Mouse (Mus musculus): ENCODE results near the gene Nt5dc2. TPM values are rescaled to one million over a fixed set of nuclear protein-coding genes. Genes with fewer than 3 reads are reported as not detected.

Gene Nt5dc2
- polyA plus RNA-seq, 1 experiment from 2014 or later = 455 TPM

DNA sequence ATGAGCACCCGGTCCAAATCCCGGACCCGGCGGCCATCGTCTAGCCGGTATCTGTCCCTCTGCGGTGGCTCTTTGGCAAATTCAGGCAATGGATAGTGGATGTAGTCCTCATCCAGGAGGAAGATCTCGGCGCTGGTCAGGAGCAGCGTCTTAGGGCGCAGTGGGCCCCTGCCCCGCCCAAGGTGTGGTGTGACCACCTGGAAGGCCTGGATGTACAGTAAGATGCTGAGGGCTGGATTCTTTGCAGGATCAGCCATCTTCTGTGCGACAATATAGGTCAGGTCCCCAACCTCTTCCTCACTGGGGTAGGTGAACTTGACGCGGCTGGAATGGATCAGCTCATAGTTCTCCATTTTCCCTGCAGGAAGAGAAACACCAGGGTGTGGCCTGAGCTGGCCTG, 41.0 kb downstream of the Nt5dc2 start:
- Histone ChIP-seq H3K36me3 (peaks cover 69% of the 10 kb centered on the region), H3K9me3 (no peaks in the 10 kb centered on the region), H3K27me3 (no peaks in the 10 kb centered on the region), H3K4me2 (replicated peaks) (no peak overlapping the region), H3K27ac (no peak overlapping the region), H3K9ac (no peak overlapping the region), H3K4me1 (peaks cover under 1% of the 10 kb centered on the region; the same call in 1 of the 2 replicates), H3K4me3 (no peak overlapping the region)
- WGBS = 96% methylated on average over 15 of the region's 15 CpGs
- no peak for ATAC-seq (ENCODE audit: insufficient number of reproducible peaks, insufficient read depth, low FRiP score, low TSS enrichment)

GRCm38 (mm10) chr14:31172781-31173455, 42.1 kb downstream of the Nt5dc2 start:
- H3K4me2 ChIP-seq (replicated peaks) = no peak overlapping the region
- peaks cover 80% of the 10 kb centered on the region for H3K36me3 ChIP-seq
- ATAC-seq (ENCODE audit: insufficient number of reproducible peaks, insufficient read depth, low FRiP score, low TSS enrichment) = no peak
- no peaks in the 10 kb centered on the region for H3K9me3 ChIP-seq
- H3K27ac ChIP-seq = no peak overlapping the region
- no peaks in the 10 kb centered on the region for H3K4me1 ChIP-seq
- no peak overlapping the region for H3K4me3 ChIP-seq
- WGBS = 86% methylated on average over 18 of the region's 18 CpGs
- H3K9ac ChIP-seq = no peak overlapping the region
- no peaks in the 10 kb centered on the region for H3K27me3 ChIP-seq

DNA sequence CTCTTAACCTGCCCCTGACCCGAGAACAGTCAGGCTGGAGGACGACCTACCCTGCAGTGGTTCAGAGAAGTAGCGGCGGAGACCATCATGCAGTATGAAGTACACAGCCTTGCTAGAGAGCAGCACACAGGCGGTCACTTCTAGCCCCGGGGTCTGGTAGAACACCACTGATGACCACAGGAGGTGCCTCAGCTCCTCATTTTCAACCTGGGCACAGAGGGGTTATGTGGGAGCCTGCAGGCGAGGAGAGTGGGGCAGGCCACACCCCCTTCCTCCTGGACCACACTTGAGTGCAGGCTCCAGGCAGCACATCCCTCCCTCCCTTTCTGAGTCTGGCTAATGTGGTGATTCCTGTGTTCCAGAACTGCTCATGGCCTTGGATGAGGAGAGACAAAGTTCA, 42.7 kb downstream of the Nt5dc2 start:
- H3K9me3 ChIP-seq = no peaks in the 10 kb centered on the region
- no peaks in the 10 kb centered on the region for H3K4me1 ChIP-seq
- H3K4me2 ChIP-seq (replicated peaks) = no peak overlapping the region
- WGBS = 85% methylated on average over 7 of the region's 7 CpGs
- no peak overlapping the region for H3K9ac ChIP-seq
- no peak overlapping the region for H3K27ac ChIP-seq
- H3K4me3 ChIP-seq = no peak overlapping the region
- H3K27me3 ChIP-seq = no peaks in the 10 kb centered on the region
- no peak for ATAC-seq (ENCODE audit: insufficient number of reproducible peaks, insufficient read depth, low FRiP score, low TSS enrichment)
- H3K36me3 ChIP-seq = peaks cover 84% of the 10 kb centered on the region

GRCm38 (mm10) chr14:31177287-31177686, 46.4 kb downstream of the Nt5dc2 start:
- peaks cover 98% of the 10 kb centered on the region for H3K36me3 ChIP-seq

DNA sequence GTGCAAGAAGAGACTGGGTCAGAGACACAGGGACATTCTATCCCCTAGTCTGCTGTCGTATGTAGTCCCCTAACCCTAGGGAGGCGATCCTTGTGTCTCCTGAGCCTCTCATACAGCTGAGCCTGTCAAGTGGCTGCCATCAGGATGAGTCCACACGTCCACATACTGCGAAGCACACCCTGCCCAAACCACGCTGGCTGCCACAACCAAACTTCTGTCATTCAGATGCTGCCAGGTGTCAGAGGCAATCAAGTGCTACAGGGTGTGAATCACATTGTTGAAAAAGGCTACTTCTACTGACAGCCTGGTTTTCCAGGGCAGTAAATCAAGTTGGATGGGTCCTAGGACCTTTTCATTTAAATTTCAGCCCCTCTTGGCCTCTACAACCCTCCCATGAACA, 46.9 kb downstream of the Nt5dc2 start:
- H3K9ac ChIP-seq = no peak overlapping the region
- H3K27me3 ChIP-seq = no peaks in the 10 kb centered on the region
- H3K4me1 ChIP-seq = no peaks in the 10 kb centered on the region
- WGBS = 93% methylated on average over 5 of the region's 5 CpGs
- peaks cover 98% of the 10 kb centered on the region for H3K36me3 ChIP-seq
- ATAC-seq (ENCODE audit: insufficient number of reproducible peaks, insufficient read depth, low FRiP score, low TSS enrichment) = no peak
- H3K9me3 ChIP-seq = no peaks in the 10 kb centered on the region
- no peak overlapping the region for H3K4me3 ChIP-seq
- no peak overlapping the region for H3K4me2 ChIP-seq (replicated peaks)
- H3K27ac ChIP-seq = no peak overlapping the region

More at GRCm38 (mm10) chr14:31177287-31177686, 46.4 kb downstream of the Nt5dc2 start:
- H3K27ac ChIP-seq = no peak overlapping the region
- no peaks in the 10 kb centered on the region for H3K9me3 ChIP-seq
- no peaks in the 10 kb centered on the region for H3K27me3 ChIP-seq
- H3K9ac ChIP-seq = no peak overlapping the region
- H3K4me1 ChIP-seq = no peaks in the 10 kb centered on the region
- 87% methylated on average over 16 of the region's 16 CpGs for WGBS
- H3K4me3 ChIP-seq = no peak overlapping the region
- no peak overlapping the region for H3K4me2 ChIP-seq (replicated peaks)
- ATAC-seq (ENCODE audit: insufficient number of reproducible peaks, insufficient read depth, low FRiP score, low TSS enrichment) = no peak

DNA sequence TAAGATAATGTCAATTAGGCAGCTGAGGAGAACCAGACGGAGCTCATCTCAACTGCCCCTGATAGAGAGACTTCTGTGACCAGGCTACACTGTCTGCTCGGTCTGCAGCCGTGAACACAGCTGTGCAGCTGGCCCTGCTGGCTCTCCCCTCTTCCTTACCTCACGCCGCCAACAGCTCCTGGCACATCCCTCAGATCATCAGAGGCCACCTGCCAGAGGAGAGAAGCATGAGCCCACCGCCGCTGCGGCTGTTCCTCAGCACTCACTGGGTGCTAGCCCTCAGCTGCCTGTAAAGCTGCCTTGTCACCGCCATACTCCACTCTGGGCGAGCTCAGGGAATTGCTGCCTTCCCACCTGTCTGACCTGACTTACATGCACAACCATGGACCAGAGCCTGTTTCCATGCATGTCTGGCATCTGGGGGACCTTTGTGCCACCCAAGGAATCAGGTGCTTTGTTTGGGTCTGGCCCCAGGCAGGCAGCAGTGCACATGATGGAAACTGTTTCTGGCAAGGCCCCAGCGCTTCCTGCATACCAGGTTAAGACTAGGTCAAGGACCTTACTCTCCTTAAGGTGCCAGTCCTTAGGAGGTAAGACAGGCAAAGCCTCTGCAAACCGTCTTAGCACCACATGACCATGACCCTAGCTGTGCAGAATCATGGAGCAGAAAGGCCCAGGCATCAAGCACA, 49.0 kb downstream of the Nt5dc2 start:
- H3K9ac ChIP-seq = no peak overlapping the region
- H3K4me1 ChIP-seq = no peaks in the 10 kb centered on the region
- no peak for ATAC-seq (ENCODE audit: insufficient number of reproducible peaks, insufficient read depth, low FRiP score, low TSS enrichment)
- H3K27me3 ChIP-seq = no peaks in the 10 kb centered on the region
- H3K4me2 ChIP-seq (replicated peaks) = no peak overlapping the region
- H3K9me3 ChIP-seq = no peaks in the 10 kb centered on the region
- H3K4me3 ChIP-seq = no peak overlapping the region
- 90% methylated on average over 12 of the region's 12 CpGs for WGBS
- H3K27ac ChIP-seq = no peak overlapping the region
- peaks cover 97% of the 10 kb centered on the region for H3K36me3 ChIP-seq

DNA sequence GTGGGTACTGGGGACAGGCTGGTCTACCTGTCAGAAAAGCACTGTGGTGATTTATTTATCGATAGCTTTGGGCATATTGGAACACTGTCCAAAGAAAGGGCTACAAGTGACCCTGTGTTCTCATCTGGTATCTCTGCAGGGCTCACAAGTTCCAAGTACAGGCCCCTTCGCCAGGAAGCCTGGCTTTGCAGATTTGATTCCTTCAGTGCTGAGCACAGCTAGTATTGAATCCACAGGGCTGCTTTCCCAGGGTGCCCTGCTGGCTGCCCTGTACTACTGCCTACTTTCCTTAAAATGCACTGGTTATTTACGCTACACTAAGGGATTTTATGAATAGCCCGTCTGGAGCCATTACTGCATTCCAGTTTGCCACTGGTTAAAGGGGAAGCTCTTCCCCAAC, 50.7 kb downstream of the Nt5dc2 start:
- Histone ChIP-seq H3K27ac (no peak overlapping the region), H3K4me2 (replicated peaks) (no peak overlapping the region), H3K4me3 (no peak overlapping the region), H3K4me1 (no peaks in the 10 kb centered on the region), H3K9ac (no peak overlapping the region), H3K36me3 (peaks cover 97% of the 10 kb centered on the region), H3K9me3 (no peaks in the 10 kb centered on the region), H3K27me3 (no peaks in the 10 kb centered on the region)
- ATAC-seq (ENCODE audit: insufficient number of reproducible peaks, insufficient read depth, low FRiP score, low TSS enrichment) = no peak
- 89% methylated on average over 4 of the region's 4 CpGs for WGBS

DNA sequence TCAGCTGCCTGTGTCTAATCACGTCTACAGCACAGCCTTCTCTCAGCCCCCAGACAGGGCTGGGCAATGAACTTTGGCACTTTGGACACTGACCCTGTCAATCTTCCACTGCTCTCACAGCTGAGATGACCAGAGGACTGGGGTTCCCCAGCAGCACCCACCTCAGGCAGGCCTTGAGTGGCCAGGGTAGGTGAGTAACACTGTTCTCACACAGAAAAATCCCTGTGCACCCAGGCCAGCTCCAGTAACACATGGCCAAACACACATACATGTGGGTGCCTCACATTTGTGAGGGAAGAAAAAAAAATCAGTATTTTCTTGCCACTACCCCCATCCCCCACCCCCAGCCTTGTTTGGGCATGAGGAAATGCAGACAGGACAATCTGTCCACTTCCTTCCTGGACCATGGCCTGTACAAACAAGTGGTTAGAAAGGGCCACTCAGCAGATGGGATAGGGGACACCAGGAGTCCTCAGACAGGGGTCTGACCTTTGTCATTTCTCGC, 52.0 kb downstream of the Nt5dc2 start:
- Histone ChIP-seq H3K36me3 (peaks cover 97% of the 10 kb centered on the region), H3K27ac (no peak overlapping the region), H3K27me3 (no peaks in the 10 kb centered on the region), H3K4me1 (no peaks in the 10 kb centered on the region), H3K9me3 (no peaks in the 10 kb centered on the region), H3K4me3 (no peak overlapping the region), H3K9ac (no peak overlapping the region), H3K4me2 (replicated peaks) (no peak overlapping the region)
- ATAC-seq (ENCODE audit: insufficient number of reproducible peaks, insufficient read depth, low FRiP score, low TSS enrichment) = no peak
- WGBS = 68% methylated on average over 2 of the region's 2 CpGs

DNA sequence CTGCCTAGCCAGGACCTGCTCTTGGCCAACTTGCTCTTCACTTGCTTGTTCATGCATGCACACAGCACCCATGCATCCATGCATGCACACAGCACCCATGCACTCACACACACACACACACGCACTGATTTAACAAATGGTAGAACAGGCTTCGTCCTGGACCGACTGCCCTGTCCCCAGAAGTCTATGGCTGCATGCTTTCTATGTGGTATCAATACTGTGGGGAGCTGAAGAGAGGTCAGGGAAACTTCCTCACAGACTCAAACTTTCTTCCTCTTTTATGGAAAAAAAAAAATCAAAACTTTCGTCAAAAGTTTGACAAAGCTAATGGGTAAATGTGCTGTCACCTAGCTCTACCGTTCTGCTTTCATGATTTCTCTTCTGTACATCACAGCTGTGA, 52.7 kb downstream of the Nt5dc2 start:
- WGBS = 96% methylated on average over 5 of the region's 5 CpGs

DNA sequence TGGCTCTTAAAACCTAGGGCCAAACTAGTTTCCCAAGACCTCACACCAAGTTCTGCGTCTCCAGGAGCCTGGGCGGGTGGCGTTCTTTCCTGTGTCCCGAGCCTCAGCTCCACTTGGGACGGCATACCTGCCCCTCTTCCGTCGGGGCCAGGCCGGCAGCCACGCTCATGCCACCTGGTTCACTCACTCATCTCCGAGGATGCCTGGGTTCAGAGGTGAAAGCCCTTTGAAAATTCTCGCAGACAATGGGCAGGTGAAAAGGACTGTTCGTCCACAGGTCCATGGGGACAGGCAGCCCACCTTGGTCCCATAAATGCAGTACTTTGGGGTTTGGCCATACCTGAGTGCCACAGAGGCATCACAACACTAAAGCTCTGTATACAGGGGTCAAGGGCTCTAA, 53.3 kb downstream of the Nt5dc2 start:
- H3K27me3 ChIP-seq = no peaks in the 10 kb centered on the region
- H3K4me2 ChIP-seq (replicated peaks) = no peak overlapping the region
- no peak overlapping the region for H3K27ac ChIP-seq
- 91% methylated on average over 12 of the region's 12 CpGs for WGBS
- no peak for ATAC-seq (ENCODE audit: insufficient number of reproducible peaks, insufficient read depth, low FRiP score, low TSS enrichment)
- H3K9ac ChIP-seq = no peak overlapping the region
- no peaks in the 10 kb centered on the region for H3K4me1 ChIP-seq
- H3K9me3 ChIP-seq = no peaks in the 10 kb centered on the region
- H3K36me3 ChIP-seq = peaks cover 99% of the 10 kb centered on the region
- H3K4me3 ChIP-seq = no peak overlapping the region

More for the DNA sequence above, 52.7 kb downstream of the Nt5dc2 start:
- H3K4me3 ChIP-seq = no peak overlapping the region
- no peak overlapping the region for H3K9ac ChIP-seq
- H3K27me3 ChIP-seq = no peaks in the 10 kb centered on the region
- H3K27ac ChIP-seq = no peak overlapping the region
- H3K4me2 ChIP-seq (replicated peaks) = no peak overlapping the region
- no peak for ATAC-seq (ENCODE audit: insufficient number of reproducible peaks, insufficient read depth, low FRiP score, low TSS enrichment)
- H3K4me1 ChIP-seq = no peaks in the 10 kb centered on the region
- no peaks in the 10 kb centered on the region for H3K9me3 ChIP-seq
- H3K36me3 ChIP-seq = peaks cover 99% of the 10 kb centered on the region

DNA sequence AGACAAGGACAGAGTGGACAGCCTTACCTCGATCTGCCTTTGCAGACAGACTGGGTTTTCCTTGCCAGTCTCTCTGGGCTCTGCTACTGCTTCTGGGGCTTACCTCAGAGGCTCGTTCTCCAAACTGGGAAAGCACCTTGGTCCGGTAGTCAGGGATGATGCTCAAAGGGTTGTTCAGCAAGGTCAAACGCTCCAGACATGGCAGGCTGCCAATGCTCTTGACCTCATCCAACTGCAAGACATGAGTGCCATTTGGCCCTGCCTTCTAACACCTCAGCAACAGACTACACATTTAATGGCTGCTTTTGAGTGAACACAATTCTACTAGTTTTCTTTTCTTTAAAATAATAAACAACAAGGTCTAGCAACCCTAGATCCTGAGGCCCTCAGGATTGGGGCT, 55.8 kb downstream of the Nt5dc2 start:
- ATAC-seq (ENCODE audit: insufficient number of reproducible peaks, insufficient read depth, low FRiP score, low TSS enrichment) = no peak
- no peak overlapping the region for H3K4me3 ChIP-seq
- H3K36me3 ChIP-seq = peaks cover 99% of the 10 kb centered on the region
- no peaks in the 10 kb centered on the region for H3K27me3 ChIP-seq
- H3K4me1 ChIP-seq = no peaks in the 10 kb centered on the region
- H3K27ac ChIP-seq = no peak overlapping the region
- no peak overlapping the region for H3K9ac ChIP-seq
- H3K4me2 ChIP-seq (replicated peaks) = no peak overlapping the region
- WGBS = 89% methylated on average over 4 of the region's 4 CpGs
- H3K9me3 ChIP-seq = no peaks in the 10 kb centered on the region

All from embryonic facial prominence, embryonic 12.5 days (tissue).